Mouse (Mus musculus): ENCODE results near the gene Cyp20a1. TPM values are rescaled to one million over a fixed set of nuclear protein-coding genes. Genes with fewer than 3 reads are reported as not detected.

Cyp20a1 gene
- 0.47 and 0.90 TPM in 2 replicates for polyA plus RNA-seq (2012; rRNA removed; ENCODE audit: low replicate concordance)

DNA sequence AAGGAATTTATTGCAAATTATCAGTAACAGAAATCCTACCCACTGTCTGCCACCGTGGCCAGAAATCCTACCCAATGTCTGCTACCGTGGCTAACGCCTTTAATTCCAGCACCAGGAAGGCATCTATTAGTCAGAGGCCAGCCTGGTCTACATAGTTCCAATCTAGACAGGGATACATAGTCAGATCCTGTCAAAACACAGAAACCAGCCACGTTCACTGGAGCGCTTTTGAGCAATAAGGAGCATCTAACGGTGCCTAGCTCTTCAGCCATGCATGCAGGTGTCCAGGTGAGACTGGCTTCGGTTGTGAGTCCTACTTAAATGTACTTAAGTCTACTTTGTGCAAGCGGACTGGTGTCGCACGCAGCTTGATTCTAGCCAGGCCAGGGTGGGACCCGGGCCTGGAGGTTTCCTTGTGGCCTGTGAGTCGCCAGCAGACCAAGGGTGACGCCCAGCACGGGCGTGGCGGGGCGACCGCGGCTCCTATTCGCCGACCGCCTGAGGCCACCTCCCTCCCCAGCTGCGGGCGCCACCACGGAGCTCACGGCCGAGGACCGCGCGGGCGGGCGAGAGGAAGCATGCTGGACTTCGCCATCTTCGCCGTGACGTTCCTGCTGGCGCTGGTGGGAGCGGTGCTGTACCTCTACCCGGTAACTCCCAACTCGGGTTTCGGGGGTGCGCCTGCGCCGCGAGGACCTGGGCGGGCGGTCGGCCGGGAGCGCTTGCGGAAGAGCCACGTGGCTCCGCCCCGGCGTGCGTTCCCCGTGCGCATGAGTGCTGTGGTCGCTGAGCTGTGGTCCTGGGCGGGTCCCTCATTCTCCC, at the start of gene Cyp20a1:
Gene Cyp20a1, plus strand, starts transcription at position 516 of the 822 bp plus-strand sequence.

DNA sequence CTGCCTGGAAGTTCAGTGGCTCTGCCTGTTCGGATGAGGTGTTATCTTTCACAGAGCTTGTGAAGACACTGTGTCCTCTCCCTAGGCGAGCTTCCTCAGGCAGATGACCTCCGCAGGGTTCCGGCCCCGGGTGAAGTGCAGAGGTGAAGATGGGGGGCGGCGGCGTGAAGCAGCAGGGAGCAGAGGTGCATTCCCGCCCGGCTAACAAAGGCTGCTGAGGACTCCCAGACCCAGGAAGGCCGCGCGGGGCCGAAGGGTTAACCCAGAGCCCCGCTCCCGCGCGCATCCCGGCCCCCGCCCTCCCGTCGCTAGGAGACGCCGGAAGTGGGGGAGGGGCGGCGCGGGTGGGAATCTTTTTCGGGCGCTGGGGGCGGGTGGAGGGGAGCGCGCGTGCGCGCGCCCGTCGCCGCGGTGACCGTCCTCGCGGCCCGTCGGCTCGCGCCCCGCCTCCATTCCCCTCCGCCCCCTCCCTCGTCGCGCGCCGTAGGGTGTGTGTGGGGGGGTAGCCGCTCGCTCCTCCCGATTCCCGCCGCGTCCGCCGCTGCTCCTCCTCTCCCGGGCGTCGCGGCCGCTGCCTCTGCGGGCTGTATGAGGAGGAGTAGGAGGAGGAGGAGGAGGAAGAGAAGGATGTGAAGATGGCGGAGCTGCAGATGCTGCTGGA, 66.2 kb downstream of the Cyp20a1 start, which contains the start of gene Abi2:
Gene Abi2, plus strand, starts transcription at position 452 of the 661 bp plus-strand sequence.

Other genes starting within 250 kb of the Cyp20a1 start
- gene Carf, start 245.1 kb upstream of the Cyp20a1 start, polyA plus RNA-seq (2012; rRNA removed; ENCODE audit: low replicate concordance): 0.18 and 0.70 TPM in 2 replicates
- gene Wdr12, start 244.7 kb upstream of the Cyp20a1 start, polyA plus RNA-seq (2012; rRNA removed; ENCODE audit: low replicate concordance): 0.65 and 1.1 TPM in 2 replicates
- 0.32 and 0.39 TPM in 2 replicates for gene Nbeal1, start 162.7 kb upstream of the Cyp20a1 start, polyA plus RNA-seq (2012; rRNA removed; ENCODE audit: low replicate concordance)
- gene Abi2, start 66.3 kb downstream of the Cyp20a1 start, polyA plus RNA-seq (2012; rRNA removed; ENCODE audit: low replicate concordance): 0.50 and 0.67 TPM in 2 replicates
- gene Raph1, start 223.8 kb downstream of the Cyp20a1 start, polyA plus RNA-seq (2012; rRNA removed; ENCODE audit: low replicate concordance): 7.8 and 9.2 TPM in 2 replicates

All from duodenum, adult 2 months (tissue).